Mouse (Mus musculus) CH12F3 (cell line): ENCODE data around the gene C1qc.

Source experiments
- in situ Hi-C: fragments of 300-500 bp; cut with MboI; formaldehyde crosslinking; loops from 2 replicates; pipeline ENCODE4 v1.14.3; 2020; ENCODE audit warnings: low sequenced_read_pairs

C1qc gene

GRCm38 (mm10) chr4:136855081-136855480 is 37.8 kb downstream of the C1qc start:
- in situ Hi-C loops: no loop called here

DNA sequence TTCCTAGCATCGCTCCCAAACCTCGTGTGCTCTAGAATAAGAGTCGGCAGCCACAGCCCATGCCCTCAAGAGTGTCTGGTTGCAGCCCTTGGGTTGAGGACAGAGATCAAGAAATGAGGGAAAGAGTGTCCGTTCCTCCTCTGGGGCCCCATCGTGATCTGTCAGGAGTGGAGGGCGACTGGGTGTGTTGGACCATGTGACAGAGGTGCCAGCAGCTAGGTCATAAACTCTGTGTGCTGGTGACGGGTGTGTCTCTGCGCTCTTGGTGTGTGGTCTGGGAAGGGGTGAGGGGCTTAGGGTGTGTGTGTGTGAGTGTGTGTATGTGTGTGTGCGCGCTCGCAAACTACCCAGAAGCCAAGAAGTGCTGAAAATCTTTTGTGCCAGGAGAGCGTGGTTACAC is 39.9 kb downstream of the C1qc start:
- in situ Hi-C loops: no loop called here

- in situ Hi-C loops: no loop called here
Observed at GRCm38 (mm10) chr4:136852119-136852518, 40.7 kb downstream of the C1qc start.

DNA sequence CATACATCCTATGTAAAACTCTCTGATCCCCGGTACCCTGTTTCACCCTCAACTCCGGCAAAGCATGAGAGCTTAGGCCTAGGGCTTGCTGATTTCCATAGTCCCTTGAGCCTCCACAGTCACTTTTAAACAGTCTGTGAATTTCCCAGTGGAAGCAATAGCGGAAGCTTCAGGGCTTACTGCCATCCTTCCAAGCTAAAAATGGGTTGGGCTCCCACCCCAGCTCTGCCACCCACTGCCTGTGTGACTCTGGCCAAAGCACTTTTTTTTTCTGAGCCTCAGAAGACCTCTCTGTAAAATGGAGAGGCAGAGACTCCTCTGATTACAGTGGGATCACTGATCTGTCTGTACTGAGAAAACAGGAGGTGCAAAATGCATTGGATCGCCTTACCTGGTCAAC is 44.3 kb downstream of the C1qc start:
- in situ Hi-C loops: loop anchor here (10.0 kb wide), 1 partner anchor 174 kb away; no protein-coding TSS in a partner anchor

DNA sequence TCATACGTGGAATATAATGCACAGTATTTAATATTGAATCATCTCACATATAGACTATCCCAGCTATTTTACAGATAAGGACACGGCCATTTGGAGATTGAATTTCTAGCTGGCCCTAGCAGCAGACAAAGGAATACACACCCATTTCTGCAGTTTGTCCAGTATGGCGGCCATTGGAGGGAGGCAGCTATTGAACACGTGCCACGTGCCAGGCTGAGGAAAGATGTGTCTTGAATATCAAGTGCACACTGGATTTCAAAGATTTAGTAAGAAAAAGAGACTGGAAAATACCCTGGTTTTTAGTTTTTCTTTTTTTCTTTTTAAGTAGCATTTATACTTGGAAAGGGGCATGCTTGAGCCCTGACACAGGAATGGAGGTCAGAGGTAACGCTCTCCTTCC is 45.7 kb downstream of the C1qc start:
- in situ Hi-C loops: loop anchor here (10.0 kb wide), 1 partner anchor 172 kb away; no protein-coding TSS in a partner anchor

DNA sequence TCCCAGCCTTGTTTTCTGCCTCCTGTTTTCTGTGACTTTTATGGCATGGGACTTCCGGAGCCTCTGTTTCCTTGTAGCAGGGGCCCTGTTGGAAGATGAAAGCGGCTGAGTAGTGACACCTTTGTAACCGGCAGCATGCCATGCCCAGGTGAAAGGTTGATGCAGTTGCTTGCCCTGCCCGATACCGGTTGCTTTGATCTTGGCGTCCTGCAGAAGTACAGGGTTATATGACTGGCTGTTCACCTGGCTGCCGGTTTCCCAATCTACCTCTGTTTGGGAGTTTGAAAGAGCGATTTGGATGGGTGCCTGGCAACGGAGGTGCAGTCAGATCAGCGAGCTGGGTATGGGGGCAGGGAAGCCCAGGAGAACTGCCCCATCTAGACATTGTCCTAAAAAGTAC is 50.1 kb downstream of the C1qc start:
- in situ Hi-C loops: loop anchor here (10.0 kb wide), 1 partner anchor 168 kb away; no protein-coding TSS in a partner anchor

DNA sequence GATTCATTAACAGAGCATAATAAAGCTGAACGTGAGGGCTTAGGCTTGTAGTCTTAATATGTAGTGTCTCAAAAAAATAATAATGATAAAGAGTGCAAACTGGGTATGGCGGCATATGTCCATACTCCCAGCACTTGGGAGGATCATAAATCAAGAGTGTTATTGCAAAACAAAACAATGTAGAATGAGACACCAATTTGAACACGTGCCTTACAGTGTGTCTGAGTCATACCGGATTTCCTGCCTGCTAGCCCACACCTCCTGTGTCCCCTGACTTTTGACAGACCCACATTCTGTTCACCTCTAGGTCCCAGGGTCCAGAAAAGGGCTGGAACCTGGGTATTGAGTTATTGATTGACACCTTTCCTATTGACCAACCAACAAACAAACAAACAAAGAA is 50.8 kb downstream of the C1qc start:
- in situ Hi-C loops: loop anchor here (10.0 kb wide), 1 partner anchor 167 kb away; no protein-coding TSS in a partner anchor

GRCm38 (mm10) chr4:136841056-136841455 is 51.8 kb downstream of the C1qc start:
- in situ Hi-C loops: loop anchor here (10.0 kb wide), 1 partner anchor 166 kb away; no protein-coding TSS in a partner anchor
